Mouse (Mus musculus) liver, postnatal 0 days (tissue): ENCODE measurements around the gene Wdr60.

ENCODE experiments used
- CTCF ChIP-seq: sonication (generic); IDR thresholded peaks from 2 replicates; pipeline ENCODE4 v1.5.1; 2016; ENCODE audit warnings: antibody characterized with exemption, low read depth
- EP300 ChIP-seq: IDR thresholded peaks from 2 replicates; pipeline ENCODE4 v1.6.1; 2016; ENCODE audit warnings: antibody characterized with exemption, low read depth, mild to moderate bottlenecking

- TF ChIP-seq CTCF (no peak), EP300 (no peak)
Measured at GRCm38 (mm10) chr12:116159695-116160094, 103.1 kb downstream of the Wdr60 start.
